Mouse (Mus musculus) MEL (cell line): Measurements from ENCODE around the gene Gm37240. TPM values are rescaled to one million over a fixed set of nuclear protein-coding genes. Genes with fewer than 3 reads are reported as not detected.

Source experiments
- DNase-seq: peaks from one replicate; pipeline ENCODE4 v3.0.0; 2011; ENCODE audit warnings: low read depth, low spot score
- H3K27ac ChIP-seq: 2 replicates; pipeline ENCODE4 v1.5.1; 2012; ENCODE audit warnings: low read depth, mild to moderate bottlenecking, control low read depth, low read length, moderate library complexity; ENCODE audit not compliant: control insufficient read depth
- H3K27me3 ChIP-seq, 2 experiments: fragments of 150-350 bp in 1 of 2; sonication (generic) in 1 of 2; 2 replicates each; pipeline ENCODE4 v1.6.1; 2012; ENCODE audit warnings: low read length in 2 of 2, mild to moderate bottlenecking in 2 of 2, improper control_type of control experiment in 1 of 2, moderate library complexity in 1 of 2; ENCODE audit not compliant: insufficient read depth in 2 of 2, control insufficient read depth in 1 of 2
- H3K36me3 ChIP-seq, 2 experiments: 2 replicates each; pipeline ENCODE4 v1.6.1; 2012 to 2014; ENCODE audit warnings: low read length in 2 of 2, improper control_type of control experiment in 1 of 2, inconsistent platforms in 1 of 2, mild to moderate bottlenecking in 1 of 2; ENCODE audit not compliant: insufficient read depth in 2 of 2, control insufficient read depth in 1 of 2
- H3K4me1 ChIP-seq, 2 experiments: fragments of 150-350 bp in 1 of 2; sonication (generic) in 1 of 2; 2 replicates each; pipeline ENCODE4 v1.6.1; 2012; ENCODE audit warnings: low read length in 2 of 2, improper control_type of control experiment in 1 of 2, mild to moderate bottlenecking in 1 of 2; ENCODE audit not compliant: insufficient read depth in 2 of 2, control insufficient read depth in 1 of 2
- H3K4me3 ChIP-seq, 2 experiments: fragments of 150-350 bp in 1 of 2; sonication (generic) in 1 of 2; 2 replicates each; pipeline ENCODE4 v1.5.1; 2012; ENCODE audit warnings: low read depth in 2 of 2, low read length in 2 of 2, mild to moderate bottlenecking in 2 of 2, moderate library complexity in 2 of 2, control low read depth in 1 of 2, improper control_type of control experiment in 1 of 2; ENCODE audit not compliant: control insufficient read depth in 1 of 2, insufficient read depth in 1 of 2
- H3K79me2 ChIP-seq: 2 replicates; pipeline ENCODE4 v1.6.1; 2012; ENCODE audit warnings: mild to moderate bottlenecking, low read length, moderate library complexity; ENCODE audit not compliant: control insufficient read depth, poor library complexity, insufficient read depth
- H3K9ac ChIP-seq: 2 replicates; pipeline ENCODE4 v1.6.1; 2012; ENCODE audit warnings: low read depth, mild to moderate bottlenecking, control low read depth, low read length, moderate library complexity; ENCODE audit not compliant: control insufficient read depth, poor library complexity, severe bottlenecking
- H3K9me3 ChIP-seq: fragments of 150-350 bp; sonication (generic); replicated peaks from 2 replicates; pipeline ENCODE4 v1.6.1; 2012; ENCODE audit warnings: mild to moderate bottlenecking, low read length, improper control_type of control experiment, moderate library complexity; ENCODE audit not compliant: insufficient read depth
- CHD1 ChIP-seq: IDR thresholded peaks from 2 replicates; pipeline ENCODE4 v1.6.1; 2012; ENCODE audit warnings: low read depth, mild to moderate bottlenecking, inconsistent platforms, low read length, improper control_type of control experiment
- EP300 ChIP-seq, 2 experiments: IDR thresholded peaks; 2 replicates each; pipeline ENCODE4 v1.6.1; 2011; ENCODE audit warnings: improper control_type of control experiment in 2 of 2, low read length in 2 of 2, low read depth in 1 of 2, mild to moderate bottlenecking in 1 of 2
- ETS1 ChIP-seq: IDR thresholded peaks from 2 replicates; pipeline ENCODE4 v1.6.1; 2012; ENCODE audit warnings: low read depth, mild to moderate bottlenecking, inconsistent platforms, low read length, improper control_type of control experiment, moderate library complexity
- GABPA ChIP-seq: IDR thresholded peaks from 2 replicates; pipeline ENCODE4 v1.6.1; 2012; ENCODE audit warnings: low read depth, mild to moderate bottlenecking, inconsistent platforms, low read length, improper control_type of control experiment, moderate library complexity
- GATA1 ChIP-seq: IDR thresholded peaks from 2 replicates; pipeline ENCODE4 v1.6.1; 2011; ENCODE audit warnings: low read depth, low read length, improper control_type of control experiment
- HCFC1 ChIP-seq: IDR thresholded peaks from 2 replicates; pipeline ENCODE4 v1.6.1; 2012; ENCODE audit warnings: low read depth, mild to moderate bottlenecking, inconsistent platforms, low read length, improper control_type of control experiment, moderate library complexity
- MAX ChIP-seq: IDR thresholded peaks from 2 replicates; pipeline ENCODE4 v1.6.1; 2011; ENCODE audit warnings: low read length, improper control_type of control experiment
- MYB ChIP-seq: IDR thresholded peaks from 2 replicates; pipeline ENCODE4 v1.6.1; 2011; ENCODE audit warnings: mild to moderate bottlenecking, low read depth, low read length, improper control_type of control experiment
- MYC ChIP-seq: IDR thresholded peaks from 2 replicates; pipeline ENCODE4 v1.6.1; 2011; ENCODE audit warnings: low read depth, mild to moderate bottlenecking, low read length, improper control_type of control experiment, moderate library complexity
- POLR2A ChIP-seq, 2 experiments: IDR thresholded peaks; 2 replicates each; pipeline ENCODE4 v1.6.1; 2011 to 2012; ENCODE audit warnings: low read length in 2 of 2, mild to moderate bottlenecking in 2 of 2, control low read depth in 1 of 2, improper control_type of control experiment in 1 of 2, low read depth in 1 of 2, moderate library complexity in 1 of 2; ENCODE audit not compliant: control insufficient read depth in 1 of 2, insufficient read depth in 1 of 2, poor library complexity in 1 of 2
- POLR2AphosphoS2 ChIP-seq: IDR thresholded peaks from 2 replicates; pipeline ENCODE4 v1.6.1; 2011; ENCODE audit warnings: low read length, improper control_type of control experiment
- SIN3A ChIP-seq: IDR thresholded peaks from 2 replicates; pipeline ENCODE4 v1.6.1; 2012; ENCODE audit warnings: low read length, improper control_type of control experiment, inconsistent platforms
- SMC3 ChIP-seq: IDR thresholded peaks from 2 replicates; pipeline ENCODE4 v1.6.1; 2011; ENCODE audit warnings: low read depth, low read length, improper control_type of control experiment
- TAL1 ChIP-seq: IDR thresholded peaks from 2 replicates; pipeline ENCODE4 v1.6.1; 2012; ENCODE audit warnings: mild to moderate bottlenecking, inconsistent platforms, low read length, moderate library complexity, mixed read lengths
- UBTF ChIP-seq: IDR thresholded peaks from 2 replicates; pipeline ENCODE4 v1.6.1; 2012; ENCODE audit warnings: low read depth, mild to moderate bottlenecking, inconsistent platforms, low read length, improper control_type of control experiment, moderate library complexity, borderline replicate concordance; ENCODE audit not compliant: insufficient read depth
- ZKSCAN1 ChIP-seq: IDR thresholded peaks from 2 replicates; pipeline ENCODE4 v1.6.1; 2012; ENCODE audit warnings: low read depth, mild to moderate bottlenecking, inconsistent platforms, low read length, improper control_type of control experiment, moderate library complexity
- ZMIZ1 ChIP-seq: IDR thresholded peaks from 2 replicates; pipeline ENCODE4 v1.6.1; 2012; ENCODE audit warnings: low read depth, mild to moderate bottlenecking, inconsistent platforms, low read length, improper control_type of control experiment, moderate library complexity
- ZNF384 ChIP-seq: IDR thresholded peaks from 2 replicates; pipeline ENCODE4 v1.6.1; 2012; ENCODE audit warnings: low read depth, mild to moderate bottlenecking, inconsistent platforms, low read length, improper control_type of control experiment
- polyA plus RNA-seq, 2 experiments: library from polyadenylated mRNA; stranded (reverse) in 1 of 2; unstranded in 1 of 2; fragments of >175 nt in 1 of 2; fragments of >200 nt in 1 of 2; gene quantifications; 2 replicates each; pipeline versions ENCODE4 v1.2.1 to v1.2.4; 2012; ENCODE audit warnings: low replicate concordance in 2 of 2, low read depth in 1 of 2; ENCODE audit not compliant: insufficient read length in 2 of 2, insufficient read depth in 1 of 2, missing spikeins in 1 of 2
- total RNA-seq: library from RNA; depleted of rRNA; stranded (reverse); fragments of 300-350 nt; gene quantifications from 2 replicates; pipeline ENCODE4 v1.2.3, GENCODE M21; 2012

The Gm37240 gene
- total and polyA plus RNA-seq, 3 experiments, result 0.04 TPM; not detected in 2

- no peaks in the 10 kb centered on the region for H3K4me1 ChIP-seq
- H3K9me3 ChIP-seq, result no peaks in the 10 kb centered on the region
- no peaks in the 10 kb centered on the region for H3K27me3 ChIP-seq
- no peak overlapping the region for H3K4me3 ChIP-seq
- no peaks in the 10 kb centered on the region for H3K79me2 ChIP-seq
- no peaks in the 10 kb centered on the region for H3K36me3 ChIP-seq
- H3K9ac ChIP-seq, result no peak overlapping the region
- TF ChIP-seq POLR2A (IDR thresholded peaks at IDR 0.05; ENCODE audit: control insufficient read depth in 1 of 2, insufficient read depth in 1 of 2, low read depth in 1 of 2, low read length in 2 of 2, poor library complexity in 1 of 2), result no peak
- TF ChIP-seq GABPA, result no peak
- TF ChIP-seq TAL1, result no peak
- no peak overlapping the region for H3K27ac ChIP-seq
- no peak for DNase-seq
These were observed 285.4 kb downstream of the Gm37240 start for GRCm38 (mm10) chr3:85601841-85602305.

GRCm38 (mm10) chr3:85599526-85599925 lies 287.8 kb downstream of the Gm37240 start:
- Histone ChIP-seq H3K9me3 (no peaks in the 10 kb centered on the region), H3K36me3 (no peaks in the 10 kb centered on the region), H3K4me1 (no peaks in the 10 kb centered on the region), H3K4me3 (no peak overlapping the region), H3K9ac (no peak overlapping the region), H3K27me3 (no peaks in the 10 kb centered on the region), H3K79me2 (no peaks in the 10 kb centered on the region), H3K27ac (no peak overlapping the region)
- DNase-seq, result no peak
- no peak for TF ChIP-seq MAX

GRCm38 (mm10) chr3:85594452-85594851 lies 292.9 kb downstream of the Gm37240 start:
- H3K9me3 ChIP-seq, result no peaks in the 10 kb centered on the region
- no peak overlapping the region for H3K9ac ChIP-seq
- DNase-seq, result no peak
- TF ChIP-seq POLR2AphosphoS2, result no peak
- no peak for TF ChIP-seq UBTF
- TF ChIP-seq ZNF384, result no peak
- no peak for TF ChIP-seq HCFC1
- H3K4me3 ChIP-seq, result no peak overlapping the region
- H3K79me2 ChIP-seq, result no peaks in the 10 kb centered on the region
- no peaks in the 10 kb centered on the region for H3K27me3 ChIP-seq
- peaks cover 4 to 8% of the 10 kb centered on the region in 2 experiments; a peak in 3 of 4 replicates for H3K4me1 ChIP-seq
- H3K27ac ChIP-seq, result no peak overlapping the region
- peaks cover 0 to 15% of the 10 kb centered on the region in 2 experiments; a peak in 2 of 4 replicates for H3K36me3 ChIP-seq

- DNase-seq, result peak; percentile 59
- peaks cover 4 to 15% of the 10 kb centered on the region in 2 experiments; a peak in 3 of 4 replicates for H3K4me1 ChIP-seq
- peaks cover 0 to 23% of the 10 kb centered on the region in 2 experiments; a peak in 2 of 4 replicates for H3K36me3 ChIP-seq
- no peak overlapping the region; the same call in 1 of the 2 replicates for H3K9ac ChIP-seq
- no peaks in the 10 kb centered on the region for H3K27me3 ChIP-seq
- H3K9me3 ChIP-seq, result no peaks in the 10 kb centered on the region
- peak overlapping the region; percentile 41 for H3K27ac ChIP-seq
- H3K79me2 ChIP-seq, result no peaks in the 10 kb centered on the region
- H3K4me3 ChIP-seq, result no peak overlapping the region
- TF ChIP-seq GABPA (no peak), EP300 (IDR thresholded peaks at IDR 0.05; ENCODE audit: low read depth in 1 of 2, low read length in 2 of 2) (peak; percentile 11 to 21; a peak in 1 of 4 replicates), TAL1 (no peak), POLR2A (IDR thresholded peaks at IDR 0.05; ENCODE audit: control insufficient read depth in 1 of 2, insufficient read depth in 1 of 2, low read depth in 1 of 2, low read length in 2 of 2, poor library complexity in 1 of 2) (no peak), MYC (no peak), ZKSCAN1 (no peak), SMC3 (no peak), CHD1 (no peak), UBTF (no peak), ZMIZ1 (no peak), SIN3A (peak; percentile 28; the same call in 1 of the 2 replicates), GATA1 (peak; percentile 61; the same call in 1 of the 2 replicates), ZNF384 (no peak), MYB (no peak), ETS1 (no peak)
These were observed 294.6 kb downstream of the Gm37240 start for GRCm38 (mm10) chr3:85592640-85593252.
